Mouse (Mus musculus) T-helper 1 cell (primary cell): ENCODE results near the gene Zfp109.

ENCODE experiments used
- in situ Hi-C: fragments of 300-600 bp; cut with MboI, MseI; formaldehyde crosslinking; loops from one replicate; pipeline ENCODE4 v1.15.1; 2025; ENCODE audit warnings: high pct_unique_total_duplicates

The Zfp109 gene

GRCm38 (mm10) chr7:24208282-24208886 is 29.0 kb downstream of the Zfp109 start:
- in situ Hi-C loops, result no loop called here

GRCm38 (mm10) chr7:24207488-24208261 is 29.7 kb downstream of the Zfp109 start:
- in situ Hi-C loops, result no loop called here

GRCm38 (mm10) chr7:24196961-24197360 is 40.4 kb downstream of the Zfp109 start:
- in situ Hi-C loops, result no loop called here

GRCm38 (mm10) chr7:24193157-24193556 is 44.2 kb downstream of the Zfp109 start:
- in situ Hi-C loops, result no loop called here

- in situ Hi-C loops, result no loop called here
These were observed 46.0 kb downstream of the Zfp109 start for GRCm38 (mm10) chr7:24191361-24191760.

GRCm38 (mm10) chr7:24189571-24189944 is 47.8 kb downstream of the Zfp109 start:
- in situ Hi-C loops, result no loop called here

GRCm38 (mm10) chr7:24188901-24189570 is 48.3 kb downstream of the Zfp109 start:
- in situ Hi-C loops, result no loop called here

- in situ Hi-C loops, result no loop called here
These were observed 49.7 kb downstream of the Zfp109 start for GRCm38 (mm10) chr7:24187611-24188010.
